Mouse (Mus musculus): ENCODE measurements around the gene Adamts3.

GRCm38 (mm10) chr5:89687826-89688225 is 195.3 kb downstream of the Adamts3 start:
- no peak for TF ChIP-seq EP300 (IDR thresholded peaks at IDR 0.05; ENCODE audit: low read depth)
- TF ChIP-seq CTCF (IDR thresholded peaks at IDR 0.05; ENCODE audit: low read depth): no peak

Measured in liver, embryonic 14.5 days (tissue).